Mouse (Mus musculus): ENCODE data around the gene Klk1b5. TPM values are rescaled to one million over a fixed set of nuclear protein-coding genes. Genes with fewer than 3 reads are reported as not detected.
"Not testable (repeated sequence)": the region's sequence is repeated elsewhere in the genome, so short reads cannot be mapped to it uniquely, and the experiment has no call there.

Gene Klk1b5
- total and polyA plus RNA-seq, 2 experiments from 2014 or later = not detected

GRCm38 (mm10) chr7:44208307-44208706 is 7.4 kb upstream of the Klk1b5 start:
- H3K4me3 ChIP-seq (ENCODE audit: low read depth, low read length) = no peak overlapping the region
- no peak for ATAC-seq
- WGBS = 84% methylated on average over 3 of the region's 3 CpGs

GRCm38 (mm10) chr7:44221601-44222000 is 5.9 kb downstream of the Klk1b5 start:
- H3K27ac ChIP-seq (ENCODE audit: low read depth, low read length); ATAC-seq; H3K27me3 ChIP-seq (ENCODE audit: insufficient read depth, low read length); H3K4me2 ChIP-seq (ENCODE audit: low read depth); H3K36me3 ChIP-seq (ENCODE audit: insufficient read depth); DNase-seq; H3K4me1 ChIP-seq (ENCODE audit: insufficient read depth); H3K4me3 ChIP-seq (ENCODE audit: low read depth, low read length); H3K9me3 ChIP-seq (ENCODE audit: low read length); H3K9ac ChIP-seq: not testable (repeated sequence)
- WGBS = 85% methylated on average over 8 of the region's 10 CpGs

More at GRCm38 (mm10) chr7:44208307-44208706, 7.4 kb upstream of the Klk1b5 start:
- Histone ChIP-seq H3K4me2 (ENCODE audit: low read depth) (no peak overlapping the region), H3K27me3 (ENCODE audit: insufficient read depth, low read length) (no peaks in the 10 kb centered on the region), H3K9ac (no peak overlapping the region), H3K9me3 (ENCODE audit: low read length) (no peaks in the 10 kb centered on the region), H3K36me3 (ENCODE audit: insufficient read depth) (no peaks in the 10 kb centered on the region), H3K4me1 (ENCODE audit: insufficient read depth) (no peaks in the 10 kb centered on the region), H3K27ac (ENCODE audit: low read depth, low read length) (no peak overlapping the region)
- no peak for TF ChIP-seq CTCF (IDR thresholded peaks at IDR 0.05; ENCODE audit: low read depth)
- DNase-seq = no peak

GRCm38 (mm10) chr7:44222335-44222734 is 6.6 kb downstream of the Klk1b5 start:
- not testable (repeated sequence) for H3K36me3 ChIP-seq (ENCODE audit: insufficient read depth); H3K9ac ChIP-seq; H3K27me3 ChIP-seq (ENCODE audit: insufficient read depth, low read length); ATAC-seq; H3K27ac ChIP-seq (ENCODE audit: low read depth, low read length); H3K4me2 ChIP-seq (ENCODE audit: low read depth); H3K9me3 ChIP-seq (ENCODE audit: low read length); H3K4me1 ChIP-seq (ENCODE audit: insufficient read depth); H3K4me3 ChIP-seq (ENCODE audit: low read depth, low read length); DNase-seq
- 77% methylated on average over 6 of the region's 6 CpGs for WGBS

- no peak for TF ChIP-seq CTCF (IDR thresholded peaks at IDR 0.05; ENCODE audit: low read depth)
- Histone ChIP-seq H3K27ac (ENCODE audit: low read depth, low read length) (no peak within 1 kb of the TSS), H3K9me3 (ENCODE audit: low read length) (no peaks in the 10 kb centered on the region), H3K27me3 (ENCODE audit: insufficient read depth, low read length) (no peaks in the 10 kb centered on the region), H3K36me3 (ENCODE audit: insufficient read depth) (no peaks in the 10 kb centered on the region), H3K4me2 (ENCODE audit: low read depth) (no peak within 1 kb of the TSS), H3K4me3 (ENCODE audit: low read depth, low read length) (no peak within 1 kb of the TSS), H3K4me1 (ENCODE audit: insufficient read depth) (no peaks in the 10 kb centered on the region), H3K9ac (no peak within 1 kb of the TSS)
- 44% methylated on average over 1 of the region's 1 CpGs for WGBS
- ATAC-seq = no peak
- no peak for DNase-seq
These were observed 9.3 kb downstream of the Klk1b5 start, which contains the start of gene Klk1 for GRCm38 (mm10) chr7:44225076-44225475. TSS of gene Klk1 (plus strand) at chr7:44225360.

- DNase-seq = no peak
- Histone ChIP-seq H3K9me3 (ENCODE audit: low read length) (no peaks in the 10 kb centered on the region), H3K27ac (ENCODE audit: low read depth, low read length) (no peak within 1 kb of the TSS), H3K4me2 (ENCODE audit: low read depth) (no peak within 1 kb of the TSS), H3K36me3 (ENCODE audit: insufficient read depth) (no peaks in the 10 kb centered on the region), H3K9ac (no peak within 1 kb of the TSS), H3K4me3 (ENCODE audit: low read depth, low read length) (no peak within 1 kb of the TSS), H3K27me3 (ENCODE audit: insufficient read depth, low read length) (no peaks in the 10 kb centered on the region), H3K4me1 (ENCODE audit: insufficient read depth) (no peaks in the 10 kb centered on the region)
- WGBS = 79% methylated on average over 3 of the region's 3 CpGs
- no peak for TF ChIP-seq CTCF (IDR thresholded peaks at IDR 0.05; ENCODE audit: low read depth)
- no peak for ATAC-seq
These were observed 20.2 kb downstream of the Klk1b5 start, which contains the start of gene Gm36864 for GRCm38 (mm10) chr7:44235909-44236308. TSS of gene Gm36864 (plus strand) at chr7:44236177.

- H3K4me1 ChIP-seq (ENCODE audit: insufficient read depth) = no peaks in the 10 kb centered on the region
- no peak overlapping the region for H3K4me3 ChIP-seq (ENCODE audit: low read depth, low read length)
- no peak for DNase-seq
- 44% methylated on average over 2 of the region's 2 CpGs for WGBS
- no peaks in the 10 kb centered on the region for H3K9me3 ChIP-seq (ENCODE audit: low read length)
- no peak overlapping the region for H3K9ac ChIP-seq
- H3K36me3 ChIP-seq (ENCODE audit: insufficient read depth) = no peaks in the 10 kb centered on the region
- no peak overlapping the region for H3K27ac ChIP-seq (ENCODE audit: low read depth, low read length)
- no peaks in the 10 kb centered on the region for H3K27me3 ChIP-seq (ENCODE audit: insufficient read depth, low read length)
- no peak overlapping the region for H3K4me2 ChIP-seq (ENCODE audit: low read depth)
- no peak for TF ChIP-seq CTCF (IDR thresholded peaks at IDR 0.05; ENCODE audit: low read depth)
- no peak for ATAC-seq
These were observed 24.2 kb downstream of the Klk1b5 start for GRCm38 (mm10) chr7:44239913-44240312.

GRCm38 (mm10) chr7:44240712-44241111 is 25.0 kb downstream of the Klk1b5 start:
- ATAC-seq = no peak; the same call in 1 of the 2 replicates
- 63% methylated on average over 1 of the region's 1 CpGs for WGBS

GRCm38 (mm10) chr7:44241163-44241562 is 25.4 kb downstream of the Klk1b5 start:
- no peaks in the 10 kb centered on the region for H3K36me3 ChIP-seq (ENCODE audit: insufficient read depth)
- no peak for DNase-seq
- H3K4me1 ChIP-seq (ENCODE audit: insufficient read depth) = peaks cover 7% of the 10 kb centered on the region
- no peaks in the 10 kb centered on the region for H3K27me3 ChIP-seq (ENCODE audit: insufficient read depth, low read length)
- TF ChIP-seq CTCF (IDR thresholded peaks at IDR 0.05; ENCODE audit: low read depth) = no peak
- ATAC-seq = no peak
- H3K9me3 ChIP-seq (ENCODE audit: low read length) = no peaks in the 10 kb centered on the region
- no peak overlapping the region for H3K9ac ChIP-seq
- no peak overlapping the region for H3K27ac ChIP-seq (ENCODE audit: low read depth, low read length)
- no peak overlapping the region for H3K4me3 ChIP-seq (ENCODE audit: low read depth, low read length)
- H3K4me2 ChIP-seq (ENCODE audit: low read depth) = no peak overlapping the region
- WGBS = 68% methylated on average over 2 of the region's 2 CpGs

More at GRCm38 (mm10) chr7:44240712-44241111, 25.0 kb downstream of the Klk1b5 start:
- H3K9me3 ChIP-seq (ENCODE audit: low read length) = no peaks in the 10 kb centered on the region
- H3K27me3 ChIP-seq (ENCODE audit: insufficient read depth, low read length) = no peaks in the 10 kb centered on the region
- peaks cover 6% of the 10 kb centered on the region for H3K4me1 ChIP-seq (ENCODE audit: insufficient read depth)
- DNase-seq = no peak
- H3K27ac ChIP-seq (ENCODE audit: low read depth, low read length) = no peak overlapping the region
- no peak overlapping the region for H3K4me2 ChIP-seq (ENCODE audit: low read depth)
- H3K36me3 ChIP-seq (ENCODE audit: insufficient read depth) = no peaks in the 10 kb centered on the region
- TF ChIP-seq CTCF (IDR thresholded peaks at IDR 0.05; ENCODE audit: low read depth) = no peak
- no peak overlapping the region for H3K4me3 ChIP-seq (ENCODE audit: low read depth, low read length)
- no peak overlapping the region for H3K9ac ChIP-seq
